Mouse (Mus musculus) 3T3-L1 (cell line): ENCODE data around the gene Ptn.

ENCODE experiments used
- DNase-seq: peaks from one replicate; pipeline ENCODE4 v3.0.0-alpha.2; 2015; ENCODE audit warnings: low read depth, low spot score

The Ptn gene

GRCm38 (mm10) chr6:36809747-36810285 is at the start of gene Ptn:
Gene Ptn, minus strand, starts transcription at chr6:36810220.
- DNase-seq, result peak; percentile 98

- no peak for DNase-seq
These were observed 48.4 kb upstream of the Ptn start for GRCm38 (mm10) chr6:36858258-36859041.

DNA sequence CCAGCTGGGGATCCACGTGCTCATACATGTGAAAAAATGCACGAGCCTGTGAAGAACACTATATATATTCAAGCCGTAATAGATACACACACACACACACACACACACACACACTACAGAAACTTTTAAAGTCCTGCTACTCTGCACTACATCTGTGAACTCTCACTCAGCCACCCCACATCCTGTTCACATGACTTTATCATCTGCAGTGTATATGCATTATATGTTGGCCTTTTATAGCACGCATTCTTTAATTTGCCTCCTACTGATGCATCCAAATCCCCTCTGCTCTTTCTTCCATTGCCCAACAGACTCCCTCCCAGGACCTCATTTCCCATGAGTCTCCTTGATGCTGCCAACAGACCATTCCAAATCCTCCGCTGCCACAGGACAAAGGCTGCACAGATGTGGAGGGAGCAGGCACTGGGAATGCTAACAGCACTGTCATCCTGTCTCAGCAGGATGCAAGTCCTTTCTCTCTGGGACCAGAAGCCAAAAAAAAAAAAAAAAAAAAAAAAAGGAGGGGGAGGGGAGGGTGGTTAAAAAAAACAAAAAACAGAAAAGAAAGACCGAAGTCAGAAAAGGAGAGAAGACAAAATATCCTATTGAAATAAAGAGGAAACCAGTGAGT is 47.7 kb upstream of the Ptn start:
- DNase-seq, result no peak

GRCm38 (mm10) chr6:36850422-36851129 is 40.6 kb upstream of the Ptn start:
- peak; percentile 87 for DNase-seq

DNA sequence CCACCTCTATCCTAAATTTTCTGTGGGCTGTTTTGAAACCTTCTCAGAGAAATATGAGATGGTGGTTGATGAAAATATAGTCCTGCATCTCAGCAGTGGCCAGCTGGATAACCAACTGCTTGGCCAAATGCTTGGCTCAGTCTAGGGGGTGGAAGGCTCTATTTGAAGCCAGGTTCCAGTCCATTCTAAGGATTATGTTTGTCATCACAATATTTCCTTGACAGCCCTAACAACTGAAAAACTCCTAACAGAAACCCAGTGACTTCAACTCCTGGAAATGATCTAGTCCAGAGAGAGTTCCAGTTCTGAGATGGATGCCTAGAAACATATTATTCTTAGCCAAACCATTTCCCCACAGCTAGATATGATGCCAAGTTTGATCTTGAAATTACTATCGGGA is 35.3 kb upstream of the Ptn start:
- peak; percentile 56 for DNase-seq

GRCm38 (mm10) chr6:36844258-36844657 is 34.2 kb upstream of the Ptn start:
- DNase-seq, result peak; percentile 47

DNA sequence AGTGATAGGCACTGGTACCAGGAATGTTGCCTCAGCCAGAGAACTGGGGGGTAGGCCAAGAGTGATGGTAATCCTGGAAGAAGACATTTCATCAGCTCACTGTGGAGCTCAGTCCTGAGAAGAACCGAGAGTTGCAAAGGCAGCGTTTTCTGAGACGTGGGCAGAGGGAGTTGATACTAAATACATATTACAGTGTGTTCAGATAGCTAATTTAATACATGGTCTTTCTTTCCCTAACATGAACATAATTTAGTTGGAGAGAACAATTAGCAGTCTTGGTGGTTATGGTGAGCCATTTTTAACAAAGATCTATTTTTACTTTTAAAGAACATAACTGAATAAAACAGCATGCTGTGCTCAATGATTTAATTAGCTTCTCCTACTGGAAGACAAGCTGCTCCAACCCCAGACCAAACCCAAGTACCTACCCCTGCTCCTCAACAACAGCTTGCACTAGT is 33.0 kb upstream of the Ptn start:
- DNase-seq, result peak; percentile 66

DNA sequence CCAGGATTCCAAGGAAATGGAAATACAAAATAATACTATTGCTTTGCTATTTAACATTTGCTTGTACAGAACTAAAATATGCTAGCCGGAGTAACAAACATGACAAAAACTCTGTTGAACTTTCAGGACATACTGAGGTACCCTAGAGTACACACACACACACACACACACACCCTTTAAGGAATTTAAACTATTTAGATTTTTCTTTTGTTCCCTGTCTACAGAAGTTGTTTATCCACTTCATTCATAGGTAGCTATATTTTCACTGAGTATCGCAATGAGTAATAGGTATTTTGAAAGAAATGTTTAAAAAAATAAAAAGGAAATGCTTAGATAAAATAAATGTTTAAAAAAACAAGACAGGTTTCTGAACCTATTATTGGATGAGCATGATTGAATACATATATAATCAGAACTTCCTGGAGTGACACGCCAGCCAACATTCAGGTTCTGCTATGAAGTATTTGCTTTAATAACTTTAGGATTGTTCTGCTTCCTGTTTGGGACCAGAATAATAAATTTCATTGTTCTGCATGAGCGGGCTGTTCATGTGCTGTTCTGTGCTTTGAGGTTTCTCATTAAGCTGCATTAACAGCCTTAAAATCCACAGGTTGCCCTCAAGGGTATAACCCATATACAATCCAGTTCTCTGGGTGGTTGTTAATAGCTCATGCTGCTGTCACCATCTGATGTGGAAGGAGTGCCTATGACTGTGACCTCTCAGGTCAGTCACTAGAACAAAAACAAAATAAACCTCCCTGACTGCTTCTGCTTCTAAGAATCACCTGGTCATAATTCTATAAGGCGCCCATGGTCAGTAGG is 32.3 kb upstream of the Ptn start:
- no peak for DNase-seq

DNA sequence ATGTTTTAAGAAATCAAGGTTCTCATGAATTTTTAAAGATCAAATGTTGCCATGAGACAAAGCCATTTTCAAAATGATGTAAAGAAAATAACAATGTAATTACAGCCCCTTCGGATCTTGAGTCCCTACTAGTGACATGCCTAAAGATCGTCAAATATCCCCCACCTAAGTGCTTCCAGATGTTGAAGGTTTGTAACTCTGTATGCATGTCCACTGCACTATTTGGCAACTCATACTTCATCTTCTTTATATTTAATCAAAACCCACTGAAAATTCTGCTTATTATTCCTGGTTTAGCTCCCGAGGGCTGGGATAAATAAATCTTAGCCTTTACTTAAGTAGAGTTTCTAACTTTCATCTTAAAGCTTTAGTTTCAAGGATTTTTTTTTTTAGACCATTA is 31.7 kb upstream of the Ptn start:
- DNase-seq, result peak; percentile 58

DNA sequence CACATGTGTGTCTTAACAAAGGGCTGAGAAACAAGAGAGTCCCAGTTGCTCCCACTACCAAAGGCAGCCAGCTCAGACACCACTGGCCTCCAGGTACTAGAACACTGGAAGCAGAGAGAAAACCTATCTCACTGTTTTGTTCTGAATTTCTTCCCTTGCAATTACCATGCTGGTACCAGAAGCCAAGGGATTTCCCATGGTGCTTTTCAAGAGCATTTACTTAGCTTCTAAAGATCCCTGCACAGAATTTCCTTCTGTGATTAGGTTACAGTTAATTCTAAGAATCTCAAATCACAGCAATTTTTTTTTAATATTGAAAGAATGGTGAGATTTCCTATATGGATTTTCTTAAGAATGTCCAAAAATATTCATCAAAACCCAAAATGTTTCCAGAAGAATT is 31.2 kb upstream of the Ptn start:
- no peak for DNase-seq

- DNase-seq, result no peak
These were observed 28.7 kb upstream of the Ptn start for GRCm38 (mm10) chr6:36838747-36839146.

GRCm38 (mm10) chr6:36835351-36835750 is 25.3 kb upstream of the Ptn start:
- no peak for DNase-seq

DNA sequence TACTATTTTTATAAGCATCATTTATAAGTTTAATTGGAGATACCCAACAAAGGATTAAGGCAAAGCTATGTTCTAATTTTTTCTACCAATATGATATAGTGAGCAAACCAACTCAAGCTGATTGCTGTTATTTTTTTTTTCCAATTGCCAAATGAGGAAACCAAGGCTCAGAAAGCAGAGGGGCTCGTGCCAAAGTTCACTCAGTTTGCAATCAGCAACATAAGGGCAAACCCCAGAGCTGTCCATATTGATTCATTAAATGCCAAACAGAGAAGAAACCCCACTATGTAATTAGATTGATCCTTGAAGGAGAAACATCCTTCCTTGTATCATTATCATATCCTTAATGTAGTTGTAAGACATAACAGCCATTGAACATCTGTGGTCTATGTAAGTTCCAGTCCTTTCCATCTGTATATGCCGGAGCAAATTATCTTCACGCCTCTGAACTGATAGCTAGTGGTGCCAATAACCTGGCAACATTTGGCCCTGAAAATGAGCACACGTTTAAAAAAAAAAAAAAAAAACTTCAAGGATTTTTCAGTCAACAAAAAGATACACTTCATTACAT is 24.8 kb upstream of the Ptn start:
- no peak for DNase-seq

DNA sequence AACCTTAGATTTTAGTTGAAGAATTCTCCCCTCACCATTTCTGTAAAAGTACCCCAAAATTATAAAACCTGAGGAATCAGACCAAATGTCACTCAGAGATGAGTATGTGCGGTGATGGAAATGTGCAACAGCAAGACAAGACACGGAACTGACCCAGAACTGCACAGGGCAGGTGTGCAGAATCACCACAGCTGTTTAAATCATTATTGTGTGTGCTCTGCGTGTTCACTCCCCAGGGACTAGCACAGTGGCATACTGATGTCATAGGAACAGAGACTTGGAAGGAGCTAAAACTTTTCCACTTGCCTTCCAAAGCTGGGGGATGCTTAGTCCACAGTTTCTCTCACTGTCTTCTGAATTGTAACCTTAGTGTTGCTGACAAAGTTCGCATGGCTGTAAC is 22.7 kb upstream of the Ptn start:
- peak; percentile 71 for DNase-seq

GRCm38 (mm10) chr6:36832207-36832606 is 22.2 kb upstream of the Ptn start:
- peak; percentile 91 for DNase-seq

GRCm38 (mm10) chr6:36830371-36830925 is 20.4 kb upstream of the Ptn start:
- peak; percentile 90 for DNase-seq

GRCm38 (mm10) chr6:36819784-36820050 is 9.7 kb upstream of the Ptn start:
- peak; percentile 76 for DNase-seq

DNA sequence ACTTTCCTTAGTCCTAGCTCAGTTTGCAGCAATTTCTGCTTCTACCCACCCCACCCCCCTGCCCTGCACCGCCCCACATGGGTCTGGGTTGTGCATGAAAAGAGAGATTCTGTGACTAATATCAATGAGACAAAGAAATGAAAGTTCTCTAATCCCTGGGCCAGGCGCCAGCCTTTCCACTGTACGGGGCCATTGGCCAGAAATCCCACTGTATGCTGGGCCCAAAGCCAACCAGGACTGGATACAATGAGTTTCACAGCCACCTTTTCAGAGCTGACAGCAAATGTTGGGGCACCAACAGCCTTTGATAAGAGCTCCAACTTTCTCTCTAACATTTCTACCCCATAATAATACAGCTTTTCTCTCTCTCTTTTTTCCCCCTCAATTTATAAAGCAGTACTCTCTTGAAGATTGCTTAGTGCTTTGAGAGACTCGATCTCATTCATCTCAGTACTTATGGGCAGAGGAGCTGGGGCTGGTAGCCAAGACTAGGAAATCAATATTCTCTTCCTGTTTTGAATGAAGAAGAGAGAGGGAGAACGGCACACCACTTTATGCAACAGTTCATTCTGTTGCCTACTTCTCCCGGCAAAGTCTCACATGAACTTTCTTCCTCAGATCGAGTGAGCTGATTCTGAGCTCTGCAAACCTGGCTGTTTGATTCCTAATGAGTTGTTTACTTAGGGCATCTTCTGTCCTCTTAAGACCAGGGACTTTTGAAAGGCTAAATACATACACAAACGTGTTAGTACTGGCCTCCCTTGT is 9.2 kb upstream of the Ptn start:
- peak; percentile 99 for DNase-seq

GRCm38 (mm10) chr6:36818281-36819018 is 8.4 kb upstream of the Ptn start:
- DNase-seq, result peak; percentile 85

GRCm38 (mm10) chr6:36816666-36817065 is 6.6 kb upstream of the Ptn start:
- peak; percentile 78 for DNase-seq
